Mouse (Mus musculus) right cerebral cortex, adult 18-20 months (tissue): ENCODE measurements at regions not wholly inside any gene's neighbourhood (a gene's known extent, or its start where the extent isn't known, plus 50 kb on each side); places are given as distances from the start of the nearest gene placed in this dataset.

ENCODE experiments used
- DNase-seq: peaks from one replicate; pipeline ENCODE4 v3.0.0; 2022; ENCODE audit warnings: mixed read lengths

- DNase-seq: no peak
These were observed 53.4 kb upstream of the Nfe2l3 start for GRCm38 (mm10) chr6:51379074-51379473.

DNA sequence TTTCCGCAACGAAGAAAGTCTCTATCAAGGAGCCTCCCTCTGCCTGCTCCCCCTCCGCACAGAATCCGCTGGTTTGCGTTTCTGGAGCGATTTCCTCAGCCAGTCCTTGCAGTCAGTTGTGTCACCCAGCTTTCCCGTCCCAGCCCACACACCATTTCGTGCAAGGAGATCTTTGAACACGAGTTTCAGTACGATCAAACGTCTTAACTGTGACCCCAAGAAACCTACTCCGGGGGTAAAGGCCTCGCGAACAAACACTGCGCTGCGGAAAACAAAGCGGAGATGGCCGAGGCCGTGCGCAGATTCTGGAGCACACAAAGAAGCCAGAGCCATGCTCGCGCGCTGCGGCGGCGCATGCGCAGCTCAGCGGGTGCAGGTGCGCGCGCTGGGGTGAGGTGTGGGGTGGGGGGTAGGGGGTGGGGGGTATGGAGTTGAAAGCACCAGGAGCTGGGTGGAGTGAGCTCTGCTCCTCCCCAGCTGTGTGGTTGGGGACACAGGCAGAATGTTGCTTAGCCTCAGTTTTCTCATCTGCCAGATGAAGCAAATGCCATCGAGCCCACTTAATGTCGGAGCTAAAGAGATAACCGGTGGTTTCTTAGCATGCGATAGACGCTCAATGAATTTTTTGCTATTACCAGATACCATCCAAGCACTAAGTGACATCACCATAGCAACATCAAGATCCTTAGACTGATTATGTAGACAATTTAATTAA, 52.8 kb upstream of the Nfe2l3 start:
- peak; percentile 64 for DNase-seq

- DNase-seq: peak; percentile 3
These were observed 52.2 kb upstream of the Nfe2l3 start for GRCm38 (mm10) chr6:51380275-51380575.

- no peak for DNase-seq
These were observed 51.0 kb upstream of the Nfe2l3 start for GRCm38 (mm10) chr6:51381465-51381864.
